ENCODE assay signal across 8 mouse cellular contexts in genomic region chr3:138906112-138906880, GRCm38 (mm10).
DNase-seq lines count a peak whose midpoint lies in the region; ATAC-seq lines count a peak whose summit lies in the region.

No protein-coding gene starts in this region.

- H3K4me2 ChIP-seq in liver, embryonic 12.5 days: no peak overlapping the region
- H3K4me2 ChIP-seq in intestine, embryonic 14.5 days (ENCODE audit: low read length): no peak overlapping the region
- H3K4me2 ChIP-seq in midbrain, embryonic 12.5 days (replicated peaks): no peak overlapping the region
- no peak overlapping the region for H3K4me2 ChIP-seq in stomach, embryonic 14.5 days (replicated peaks; ENCODE audit: low read depth, low read length)

- intact Hi-C loops in left cerebral cortex, postnatal 14 days (cut with DNase I): loop anchor here (5.0 to 10.0 kb wide), 6 partner anchors 164 to 441 kb away; partner anchors contain the start of genes Eif4e and Tspan5

- no peaks in the 10 kb centered on the region for H3K27me3 ChIP-seq in liver, embryonic 12.5 days (replicated peaks)
- no peaks in the 10 kb centered on the region for H3K27me3 ChIP-seq in intestine, embryonic 14.5 days (replicated peaks; ENCODE audit: control insufficient read depth, insufficient read depth, low read length)
- H3K27me3 ChIP-seq in midbrain, embryonic 12.5 days: no peaks in the 10 kb centered on the region
- no peaks in the 10 kb centered on the region for H3K27me3 ChIP-seq in stomach, embryonic 14.5 days (ENCODE audit: control insufficient read depth, insufficient read depth, low read length)

- H3K4me1 ChIP-seq in liver, embryonic 12.5 days: no peaks in the 10 kb centered on the region
- H3K4me1 ChIP-seq in intestine, embryonic 14.5 days (replicated peaks; ENCODE audit: control insufficient read depth, insufficient read depth, low read length): 0 out of 2 replicates have a peak, but pooled peaks cover 5% of the 10 kb centered on the region
- H3K4me1 ChIP-seq in midbrain, embryonic 12.5 days: peaks cover 5% of the 10 kb centered on the region
- H3K4me1 ChIP-seq in stomach, embryonic 14.5 days (ENCODE audit: control insufficient read depth, insufficient read depth, low read length): no peaks in the 10 kb centered on the region

- no peak overlapping the region for H3K27ac ChIP-seq in liver, embryonic 12.5 days
- no peak overlapping the region for H3K27ac ChIP-seq in intestine, embryonic 14.5 days (ENCODE audit: low read depth)
- H3K27ac ChIP-seq in midbrain, embryonic 12.5 days (replicated peaks): no peak overlapping the region
- H3K27ac ChIP-seq in stomach, embryonic 14.5 days (ENCODE audit: low read length): no peak overlapping the region

- no peaks in the 10 kb centered on the region for H3K9me3 ChIP-seq in liver, embryonic 12.5 days (replicated peaks)
- H3K9me3 ChIP-seq in intestine, embryonic 14.5 days (ENCODE audit: control insufficient read depth, low read length): no peaks in the 10 kb centered on the region
- H3K9me3 ChIP-seq in midbrain, embryonic 12.5 days: no peaks in the 10 kb centered on the region
- no peaks in the 10 kb centered on the region for H3K9me3 ChIP-seq in stomach, embryonic 14.5 days (ENCODE audit: control insufficient read depth, low read depth, low read length)

- 34% methylated on average over 17 of the region's 17 CpGs for WGBS in liver, embryonic 12.5 days (ENCODE audit: insufficient replicate concordance)
- WGBS in intestine, embryonic 14.5 days: 32% methylated on average over 17 of the region's 17 CpGs
- WGBS in midbrain, embryonic 12.5 days: 35% methylated on average over 17 of the region's 17 CpGs
- WGBS in stomach, embryonic 14.5 days: 30% methylated on average over 17 of the region's 17 CpGs

- H3K36me3 ChIP-seq in liver, embryonic 12.5 days: no peaks in the 10 kb centered on the region
- H3K36me3 ChIP-seq in intestine, embryonic 14.5 days (ENCODE audit: control insufficient read depth, insufficient read depth, low read length): no peaks in the 10 kb centered on the region
- peaks cover 11% of the 10 kb centered on the region for H3K36me3 ChIP-seq in midbrain, embryonic 12.5 days
- H3K36me3 ChIP-seq in stomach, embryonic 14.5 days (ENCODE audit: control insufficient read depth, insufficient read depth, low read length): no peaks in the 10 kb centered on the region

- H3K4me3 ChIP-seq in liver, embryonic 12.5 days: no peak overlapping the region
- H3K4me3 ChIP-seq in intestine, embryonic 14.5 days (ENCODE audit: low read depth, low read length): no peak overlapping the region
- no peak overlapping the region for H3K4me3 ChIP-seq in midbrain, embryonic 12.5 days
- H3K4me3 ChIP-seq in stomach, embryonic 14.5 days (ENCODE audit: low read depth, low read length): no peak overlapping the region

- no peak overlapping the region for H3K9ac ChIP-seq in liver, embryonic 12.5 days
- H3K9ac ChIP-seq in intestine, embryonic 14.5 days (ENCODE audit: low read length): no peak overlapping the region
- no peak overlapping the region for H3K9ac ChIP-seq in midbrain, embryonic 12.5 days (replicated peaks)
- H3K9ac ChIP-seq in stomach, embryonic 14.5 days (replicated peaks; ENCODE audit: low read depth, low read length): no peak overlapping the region

- peak; percentile 57 for DNase-seq in liver
- DNase-seq in gastrocnemius, postnatal 25 days: peak; percentile 57
- peak; percentile 84 for DNase-seq in intestine, embryonic 14.5 days (ENCODE audit: low spot score)
- DNase-seq in left cerebral cortex, postnatal 14 days (ENCODE audit: low spot score in 2 of 2): peak; percentile 58 to 72

- no peak for ATAC-seq in liver, embryonic 12.5 days
- peak; percentile 91 for ATAC-seq in common myeloid progenitor, adult 5-6 weeks (replicated peaks; ENCODE audit: low read depth, poor library complexity, severe bottlenecking)
- peak; percentile 75 for ATAC-seq in intestine, embryonic 14.5 days (replicated peaks; ENCODE audit: low FRiP score, low TSS enrichment, low read depth)
- ATAC-seq in midbrain, embryonic 12.5 days (ENCODE audit: low FRiP score, low read depth): peak; percentile 55
- peak; percentile 57; the same call in 1 of the 2 replicates for ATAC-seq in stomach, embryonic 14.5 days (ENCODE audit: insufficient number of reproducible peaks, insufficient read depth, low FRiP score, low read depth)
